ENCODE assay signal across 20 mouse cellular contexts in the genomic region with DNA sequence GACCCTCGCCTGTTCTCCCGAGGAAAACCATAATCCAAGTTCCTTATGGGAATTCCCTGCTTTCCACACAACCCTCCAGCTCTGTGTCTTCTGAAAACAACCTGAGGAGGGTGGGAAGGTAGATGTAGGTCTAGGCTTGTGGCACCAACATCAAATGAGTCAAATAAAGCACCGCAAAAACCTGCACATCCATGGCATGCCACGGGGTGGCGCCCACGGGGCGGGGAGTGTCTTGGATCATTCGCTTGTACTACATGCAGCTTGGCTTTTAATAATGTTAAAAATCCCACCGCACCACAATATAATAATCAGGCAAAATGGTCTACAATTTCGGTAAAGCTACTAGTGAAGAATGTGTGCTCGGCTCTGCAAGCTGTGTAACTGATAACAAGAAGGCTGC. TPM values are rescaled to one million over a fixed set of nuclear protein-coding genes. Genes with fewer than 3 reads are reported as not detected.
DNase-seq lines count a peak whose midpoint lies in the region; ATAC-seq and TF ChIP-seq lines count a peak whose summit lies in the region.
"Had no signal": no experiment of that assay in that cellular context is flagged by ENCODE, and none has a peak within 500 bp of the region (broad histone marks: within the 10 kb centered on the region; RNA-seq: fewer than 3 reads in every experiment).

No protein-coding gene starts in this region.

- H3K4me2 ChIP-seq in liver, embryonic 14.5 days (ENCODE audit: low read depth) = no peak overlapping the region
- H3K4me2 ChIP-seq in forebrain, embryonic 14.5 days (ENCODE audit: low read length) = no peak overlapping the region
- H3K4me2 ChIP-seq: forebrain, embryonic 15.5 days; kidney, embryonic 15.5 days; limb, embryonic 15.5 days had no signal

- no peak for ATAC-seq in liver, embryonic 14.5 days (ENCODE audit: insufficient read depth)
- ATAC-seq in forebrain, embryonic 14.5 days = no peak
- ATAC-seq: activated CD4-positive, CD25-positive, alpha-beta regulatory T cell, adult 4 months; forebrain, embryonic 15.5 days; inflammation-experienced regulatory T-cells, adult 6 months had no signal

- no peak overlapping the region for H3K27ac ChIP-seq in liver, embryonic 14.5 days
- no peak overlapping the region for H3K27ac ChIP-seq in forebrain, embryonic 14.5 days (ENCODE audit: low read depth, low read length)
- H3K27ac ChIP-seq: forebrain, embryonic 15.5 days; gastrocnemius, adult 2 months; kidney, embryonic 15.5 days; limb, embryonic 15.5 days; macrophage had no signal

- H3K9me3 ChIP-seq in liver, embryonic 14.5 days (ENCODE audit: control insufficient read depth, low read length) = no peaks in the 10 kb centered on the region
- H3K9me3 ChIP-seq in forebrain, embryonic 14.5 days (replicated peaks; ENCODE audit: control insufficient read depth, low read length) = no peaks in the 10 kb centered on the region
- H3K9me3 ChIP-seq: forebrain, embryonic 15.5 days; kidney, embryonic 15.5 days; limb, embryonic 15.5 days had no signal

- peak; percentile 55 for TF ChIP-seq CTCF in liver, embryonic 14.5 days (IDR thresholded peaks at IDR 0.05; ENCODE audit: low read depth)

- H3K4me3 ChIP-seq in liver, embryonic 14.5 days (ENCODE audit: insufficient read depth in 1 of 2, low read depth in 2 of 2, low read length in 2 of 2) = no peak overlapping the region
- no peak overlapping the region for H3K4me3 ChIP-seq in forebrain, embryonic 14.5 days (ENCODE audit: low read depth, low read length)
- H3K4me3 ChIP-seq: forebrain, embryonic 15.5 days; gastrocnemius, adult 2 months; kidney, embryonic 15.5 days; limb, embryonic 15.5 days had no signal

- DNase-seq in heart, adult 11 months = peak; percentile 67
- no peak for DNase-seq in heart, postnatal 36 days
- DNase-seq in liver, embryonic 14.5 days (ENCODE audit: low read depth in 3 of 3, low spot score in 3 of 3) = no peak
- DNase-seq in liver (no peak), 416B (ENCODE audit: low read depth) (peak; percentile 15), ZHBTc4 (ENCODE audit: low read depth, low spot score) (peak; percentile 34)
- no peak for DNase-seq in forebrain, embryonic 14.5 days (ENCODE audit: low spot score)
- DNase-seq in adrenal gland, postnatal 25 days = no peak
- DNase-seq: cerebellum, adult 18-20 months; gastrocnemius, adult 2 months; heart, postnatal 4 days; midbrain, embryonic 14.5 days had no signal

- H3K9ac ChIP-seq in liver, embryonic 14.5 days (replicated peaks) = no peak overlapping the region
- H3K9ac ChIP-seq in forebrain, embryonic 14.5 days (ENCODE audit: low read length) = no peak overlapping the region
- H3K9ac ChIP-seq: forebrain, embryonic 15.5 days; kidney, embryonic 15.5 days; limb, embryonic 15.5 days had no signal

- no peaks in the 10 kb centered on the region for H3K27me3 ChIP-seq in liver, embryonic 14.5 days (ENCODE audit: control insufficient read depth, insufficient read depth, low read length)
- H3K27me3 ChIP-seq in forebrain, embryonic 14.5 days (replicated peaks; ENCODE audit: control insufficient read depth, insufficient read depth, low read length) = no peaks in the 10 kb centered on the region
- H3K27me3 ChIP-seq: forebrain, embryonic 15.5 days; kidney, embryonic 15.5 days; limb, embryonic 15.5 days had no signal

- WGBS in liver, embryonic 14.5 days (ENCODE audit: insufficient replicate concordance) = 61% methylated on average over 11 of the region's 11 CpGs
- 86% methylated on average over 11 of the region's 11 CpGs for WGBS in forebrain, embryonic 14.5 days

- no peaks in the 10 kb centered on the region for H3K4me1 ChIP-seq in liver, embryonic 14.5 days (replicated peaks; ENCODE audit: control insufficient read depth in 2 of 2, insufficient read depth in 2 of 2, low read length in 1 of 2)
- H3K4me1 ChIP-seq in forebrain, embryonic 14.5 days (ENCODE audit: control insufficient read depth, insufficient read depth, low read length) = peaks cover 11% of the 10 kb centered on the region
- H3K4me1 ChIP-seq: kidney, embryonic 15.5 days had no signal

- TF ChIP-seq EP300 in liver, embryonic 14.5 days (IDR thresholded peaks at IDR 0.05; ENCODE audit: low read depth) = no peak

- no peaks in the 10 kb centered on the region for H3K36me3 ChIP-seq in liver, embryonic 14.5 days (replicated peaks; ENCODE audit: control insufficient read depth, insufficient read depth, low read depth)
- no peaks in the 10 kb centered on the region for H3K36me3 ChIP-seq in forebrain, embryonic 14.5 days (ENCODE audit: control insufficient read depth, insufficient read depth, low read length)
- H3K36me3 ChIP-seq: forebrain, embryonic 15.5 days; kidney, embryonic 15.5 days; limb, embryonic 15.5 days had no signal

- intact Hi-C loops in heart, postnatal 36 days (cut with DNase I) = no loop called here

RNA-seq across cellular contexts. Expression of gene Lamp5, which starts 58.7 kb away (rescaled TPM):
- total RNA-seq in heart, postnatal 36 days (2021) = not detected
- 0.02 TPM in 1 of 2 replicates, not detected in the other for polyA plus RNA-seq in liver, embryonic 14.5 days (2012; rRNA removed)
- polyA plus RNA-seq in liver, embryonic 14.5 days (2014; fragmentation: Nextera tagmentation; extraction: Ambion mirVana) = not detected in 2 replicates
- 1.2 and 1.8 TPM in 2 replicates for polyA plus RNA-seq in forebrain, embryonic 14.5 days (2014; fragmentation: Nextera tagmentation; extraction: Ambion mirVana)
- not detected in 2 replicates for total RNA-seq in adrenal gland, postnatal 25 days (2021)
- total RNA-seq: common myeloid progenitor, adult 5-6 weeks; gastrocnemius, adult 2 months; heart, postnatal 4 days had no signal
- polyA plus RNA-seq: activated CD4-positive, CD25-positive, alpha-beta regulatory T cell, adult 4 months; C2C12; inflammation-experienced regulatory T-cells, adult 6 months; macrophage had no signal

Comparison
In these comparisons a context has a peak if more than half of its experiments do, and no peak if none do; other contexts are left out.
1. DNase-seq: peak in heart, adult 11 months (single experiment), 416B (single experiment) and ZHBTc4 (single experiment); none in heart, postnatal 36 days (0 of 2), liver, embryonic 14.5 days (0 of 3), liver (single experiment), forebrain, embryonic 14.5 days (single experiment) and adrenal gland, postnatal 25 days (single experiment).